Mouse (Mus musculus): Measurements from ENCODE around the gene Fam216a. TPM values are rescaled to one million over a fixed set of nuclear protein-coding genes. Genes with fewer than 3 reads are reported as not detected.
"Not testable (repeated sequence)": the region's sequence is repeated elsewhere in the genome, so short reads cannot be mapped to it uniquely, and the experiment has no call there.

Gene Fam216a
- polyA plus RNA-seq (2017; shearing (Covaris generic)), result 1 to 10 TPM; 6.9 to 7.4 TPM

GRCm38 (mm10) chr5:122372192-122372769 lies at the start of gene Fam216a:
Gene Fam216a (minus strand): TSS chr5:122372364.
- ATAC-seq, result peak; percentile 87

- peak; percentile 56 for ATAC-seq
Measured at GRCm38 (mm10) chr5:122421271-122422068, 49.3 kb upstream of the Fam216a start, which contains the start of gene Anapc7. Gene Anapc7 (plus strand): TSS chr5:122421693.

- not testable (repeated sequence) for ATAC-seq
Measured at GRCm38 (mm10) chr5:122420676-122421075, 48.5 kb upstream of the Fam216a start.

GRCm38 (mm10) chr5:122415465-122415864 lies 43.3 kb upstream of the Fam216a start:
- no peak for ATAC-seq

GRCm38 (mm10) chr5:122414351-122414750 lies 42.2 kb upstream of the Fam216a start:
- ATAC-seq, result no peak

- no peak for ATAC-seq
Measured at GRCm38 (mm10) chr5:122412826-122413225, 40.7 kb upstream of the Fam216a start.

GRCm38 (mm10) chr5:122411892-122412291 lies 39.7 kb upstream of the Fam216a start:
- ATAC-seq, result no peak

- no peak for ATAC-seq
Measured at GRCm38 (mm10) chr5:122409692-122410645, 37.8 kb upstream of the Fam216a start.

GRCm38 (mm10) chr5:122405537-122405936 lies 33.4 kb upstream of the Fam216a start:
- no peak for ATAC-seq

GRCm38 (mm10) chr5:122403362-122403761 lies 31.2 kb upstream of the Fam216a start:
- ATAC-seq, result no peak

- no peak for ATAC-seq
Measured at GRCm38 (mm10) chr5:122402772-122403171, 30.6 kb upstream of the Fam216a start.

- no peak for ATAC-seq
Measured at GRCm38 (mm10) chr5:122402160-122402559, 30.0 kb upstream of the Fam216a start.

GRCm38 (mm10) chr5:122401303-122401640 lies 29.1 kb upstream of the Fam216a start:
- peak; percentile 79 for ATAC-seq

GRCm38 (mm10) chr5:122400628-122401302 lies 28.6 kb upstream of the Fam216a start:
- ATAC-seq, result peak; percentile 23

GRCm38 (mm10) chr5:122399871-122400270 lies 27.7 kb upstream of the Fam216a start:
- ATAC-seq, result no peak

- no peak for ATAC-seq
Measured at GRCm38 (mm10) chr5:122397495-122397894, 25.3 kb upstream of the Fam216a start.

GRCm38 (mm10) chr5:122396791-122397190 lies 24.6 kb upstream of the Fam216a start:
- no peak for ATAC-seq

GRCm38 (mm10) chr5:122393887-122394286 lies 21.7 kb upstream of the Fam216a start:
- peak; percentile 51 for ATAC-seq

GRCm38 (mm10) chr5:122392227-122393004 lies 20.3 kb upstream of the Fam216a start:
- ATAC-seq, result peak; percentile 27

- ATAC-seq, result peak; percentile 90
Measured at GRCm38 (mm10) chr5:122391786-122392180, 19.6 kb upstream of the Fam216a start, which contains the start of gene Arpc3. Gene Arpc3 (plus strand): TSS chr5:122391878.

GRCm38 (mm10) chr5:122391178-122391785 lies 19.1 kb upstream of the Fam216a start:
- ATAC-seq, result no peak

Measured in CD4-positive, CD25-positive, alpha-beta regulatory T cell, adult 4 months (primary cell).